10 mouse cellular contexts compared by ENCODE assay signal in the genomic region with DNA sequence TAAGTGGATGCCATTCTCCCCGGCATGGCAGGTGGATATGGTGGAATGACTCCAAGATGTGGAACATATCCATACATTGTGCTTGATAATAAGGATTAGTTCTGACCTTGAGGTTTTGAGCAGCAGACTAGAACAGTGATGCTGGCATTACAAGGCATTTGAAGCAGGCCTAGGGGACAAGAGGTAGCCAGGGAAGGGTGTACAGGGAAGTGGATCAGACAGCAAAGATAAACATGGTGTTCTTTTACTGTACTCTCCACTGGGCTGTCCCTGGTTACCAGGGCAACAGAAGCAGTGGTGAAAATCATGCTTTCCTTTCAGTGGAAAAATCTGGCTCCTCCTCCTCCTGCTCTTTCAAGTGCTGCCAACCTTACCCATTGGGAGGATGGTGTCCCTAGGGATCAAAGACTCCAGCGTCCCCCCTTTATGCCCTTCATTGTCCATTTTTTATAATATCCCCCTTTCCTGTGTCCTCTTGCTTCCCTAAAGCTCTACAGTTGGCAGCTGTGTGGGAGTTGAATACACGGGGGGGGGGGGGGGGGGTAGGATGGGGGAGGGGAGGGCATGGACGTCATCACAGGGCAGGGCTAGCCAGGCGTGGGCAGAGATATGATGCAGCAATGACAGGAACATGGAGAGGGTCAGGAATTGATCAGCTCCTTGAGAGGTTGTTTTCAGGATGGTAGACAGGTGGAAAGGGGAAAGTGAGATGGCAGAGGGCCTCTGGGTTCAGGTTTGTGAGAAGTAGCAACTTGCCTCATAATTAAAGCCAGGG. TPM values are rescaled to one million over a fixed set of nuclear protein-coding genes. Genes with fewer than 3 reads are reported as not detected.
DNase-seq lines count a peak whose midpoint lies in the region.
"Had no signal": no experiment of that assay in that cellular context is flagged by ENCODE, and none has a peak within 500 bp of the region (broad histone marks: within the 10 kb centered on the region; RNA-seq: fewer than 3 reads in every experiment).

No protein-coding gene starts in this region.

- H3K4me3 ChIP-seq in forebrain, embryonic 10.5 days = peak overlapping the region; percentile 80; the same call in 1 of the 2 replicates
- H3K4me3 ChIP-seq: embryonic facial prominence, embryonic 12.5 days had no signal

- H3K27me3 ChIP-seq in forebrain, embryonic 10.5 days (ENCODE audit: poor library complexity, severe bottlenecking) = peaks cover 25% of the 10 kb centered on the region

- no peak overlapping the region for H3K27ac ChIP-seq in forebrain, embryonic 10.5 days
- H3K27ac ChIP-seq: embryonic facial prominence, embryonic 12.5 days; liver, embryonic 15.5 days had no signal

- peaks cover 29% of the 10 kb centered on the region for H3K4me1 ChIP-seq in forebrain, embryonic 10.5 days

- H3K9me3 ChIP-seq in forebrain, embryonic 10.5 days = no peaks in the 10 kb centered on the region
- H3K9me3 ChIP-seq: embryonic facial prominence, embryonic 12.5 days; liver, embryonic 15.5 days had no signal

- WGBS in forebrain, embryonic 10.5 days = 68% methylated on average over 5 of the region's 5 CpGs

- peak; percentile 31 for DNase-seq in cerebellum, adult 11 months
- DNase-seq in cerebellum, postnatal 36 days = no peak
- peak; percentile 57 for DNase-seq in CD4-positive helper T cell, adult 2 months (ENCODE audit: low read depth, low spot score)
- DNase-seq in forebrain, embryonic 10.5 days (ENCODE audit: extremely low spot score, low spot score) = no peak
- DNase-seq in layer of hippocampus, postnatal 10 days (ENCODE audit: low spot score in 2 of 2) = peak; percentile 41 to 51
- peak; percentile 15 for DNase-seq in naive thymus-derived CD4-positive, alpha-beta T cell, adult 2 months (ENCODE audit: low read depth)
- DNase-seq in thymus, postnatal 4 days = no peak
- no peak for DNase-seq in thymus, postnatal 0 days (ENCODE audit: low spot score)

- H3K36me3 ChIP-seq in forebrain, embryonic 10.5 days (replicated peaks) = no peaks in the 10 kb centered on the region
- H3K36me3 ChIP-seq: embryonic facial prominence, embryonic 12.5 days; liver, embryonic 15.5 days had no signal

RNA-seq across cellular contexts. Expression of a gene that starts 39.5 kb away (rescaled TPM):
- 57.8 and 60.0 TPM in 2 replicates for polyA plus RNA-seq in forebrain, embryonic 10.5 days (2016; fragmentation: Nextera tagmentation; extraction: Ambion mirVana)
- 10 to 100 TPM; 26.5 to 28.1 TPM for total RNA-seq in layer of hippocampus, postnatal 10 days (2021)
- polyA plus RNA-seq in thymus, postnatal 0 days (2015; fragmentation: Nextera tagmentation; extraction: Ambion mirVana) = 36.8 and 37.4 TPM in 2 replicates

Comparison
In these comparisons a context has a peak if more than half of its experiments do, and no peak if none do; other contexts are left out.
1. DNase-seq: peak in cerebellum, adult 11 months (single experiment), CD4-positive helper T cell, adult 2 months (single experiment), layer of hippocampus, postnatal 10 days (2 of 2) and naive thymus-derived CD4-positive, alpha-beta T cell, adult 2 months (single experiment); none in cerebellum, postnatal 36 days (0 of 2), forebrain, embryonic 10.5 days (single experiment), thymus, postnatal 4 days (single experiment) and thymus, postnatal 0 days (single experiment).